Mouse (Mus musculus): ENCODE measurements at regions not wholly inside any gene's neighbourhood (a gene's known extent, or its start where the extent isn't known, plus 50 kb on each side); places are given as distances from the start of the nearest gene placed in this dataset.

DNA sequence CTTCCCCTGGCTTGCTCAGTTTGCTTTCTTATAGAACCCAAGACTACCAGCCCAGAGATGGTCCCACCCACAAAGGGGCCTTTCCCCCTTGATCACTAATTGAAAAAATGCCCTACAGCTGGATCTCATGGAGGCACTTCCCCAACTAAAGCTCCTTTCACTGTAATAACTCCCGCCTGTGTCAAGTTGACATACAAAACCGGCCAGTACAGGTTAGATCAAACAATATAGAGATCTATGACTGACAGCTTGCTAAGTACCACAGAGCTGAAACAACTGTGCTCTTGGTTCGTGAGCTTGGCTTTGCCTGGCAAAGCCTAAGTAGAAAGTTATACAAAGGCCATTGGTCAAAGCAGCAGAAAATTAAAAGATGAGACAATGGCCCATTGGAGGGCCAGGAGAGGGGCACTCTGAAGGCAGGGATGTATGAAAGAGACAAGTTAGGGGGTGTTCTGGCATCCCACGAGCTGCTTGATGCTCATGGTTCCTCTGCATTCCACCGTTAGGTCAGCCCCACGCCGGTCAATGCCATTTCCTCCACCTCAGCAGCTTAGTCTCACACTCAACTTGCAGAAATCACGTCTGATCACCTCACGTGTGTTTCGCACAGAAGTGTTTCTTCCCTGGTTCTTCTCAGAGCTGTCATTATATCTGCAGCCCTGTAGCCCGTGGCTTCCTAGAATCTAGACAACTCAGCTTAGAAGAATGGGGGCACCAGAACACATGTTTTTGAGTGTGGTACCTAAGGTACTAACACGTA lies 87.5 kb upstream of the Zfp648 start:
- Histone ChIP-seq H3K4me1 (peaks cover 7% of the 10 kb centered on the region; the same call in 1 of the 2 replicates), H3K4me3 (no peak overlapping the region), H3K9ac (no peak overlapping the region), H3K4me2 (replicated peaks) (no peak overlapping the region), H3K9me3 (replicated peaks) (no peaks in the 10 kb centered on the region), H3K27me3 (no peaks in the 10 kb centered on the region), H3K27ac (no peak overlapping the region), H3K36me3 (no peaks in the 10 kb centered on the region)
- WGBS = 75% methylated on average over 12 of the region's 12 CpGs
- ATAC-seq (ENCODE audit: low FRiP score) = no peak

DNA sequence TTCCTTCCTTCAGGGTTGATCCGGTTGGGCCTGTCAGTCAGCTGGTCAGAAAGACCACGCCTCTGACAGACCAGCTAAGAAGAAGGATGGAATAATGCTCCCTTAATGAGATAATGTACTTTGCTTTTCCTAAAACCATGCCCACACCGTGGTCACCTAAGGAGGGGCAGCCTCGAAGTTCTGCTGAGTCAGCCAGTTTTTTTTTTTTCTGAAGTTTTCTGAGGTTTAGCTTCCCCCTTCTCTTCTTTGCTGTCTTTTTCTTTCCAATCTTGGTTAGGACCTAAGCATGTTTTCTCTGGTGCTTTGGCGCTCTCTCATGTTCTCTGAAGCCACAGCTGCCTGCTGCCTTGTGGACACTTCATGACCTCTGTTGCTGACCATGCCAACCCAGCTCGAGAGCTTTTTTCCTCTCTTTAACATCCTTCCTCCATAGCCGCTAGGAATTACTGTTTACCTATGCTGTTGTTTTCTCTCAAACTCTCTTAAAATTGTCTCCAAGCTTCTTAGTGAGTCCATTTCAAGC lies 84.7 kb upstream of the Zfp648 start:
- H3K4me2 ChIP-seq (replicated peaks) = no peak overlapping the region
- no peak overlapping the region for H3K27ac ChIP-seq
- H3K4me1 ChIP-seq = peaks cover 7% of the 10 kb centered on the region; the same call in 1 of the 2 replicates
- no peak overlapping the region for H3K4me3 ChIP-seq
- no peaks in the 10 kb centered on the region for H3K27me3 ChIP-seq
- WGBS = 85% methylated on average over 7 of the region's 7 CpGs
- H3K9ac ChIP-seq = no peak overlapping the region
- no peaks in the 10 kb centered on the region for H3K9me3 ChIP-seq (replicated peaks)
- no peaks in the 10 kb centered on the region for H3K36me3 ChIP-seq
- no peak for ATAC-seq (ENCODE audit: low FRiP score)

DNA sequence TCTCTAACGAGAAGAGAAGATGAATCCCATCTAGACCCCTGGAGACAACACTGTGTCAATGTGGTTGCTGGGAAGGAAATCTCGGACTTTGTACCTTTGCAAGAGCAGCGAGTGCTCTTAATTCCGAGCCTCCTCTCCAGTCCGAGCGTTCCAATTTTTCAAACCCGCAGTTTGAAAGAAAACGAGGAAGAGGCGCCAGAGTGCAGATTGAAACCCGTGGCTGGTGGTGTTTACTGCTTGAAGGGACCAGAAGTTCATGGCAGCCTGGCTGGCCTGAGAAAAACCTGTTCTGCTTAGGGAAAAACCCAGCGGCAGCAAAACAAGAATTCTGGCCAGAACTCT lies 83.7 kb upstream of the Zfp648 start:
- H3K9ac ChIP-seq = no peak overlapping the region
- H3K27me3 ChIP-seq = no peaks in the 10 kb centered on the region
- no peak for ATAC-seq (ENCODE audit: low FRiP score)
- H3K36me3 ChIP-seq = no peaks in the 10 kb centered on the region
- H3K9me3 ChIP-seq (replicated peaks) = no peaks in the 10 kb centered on the region
- WGBS = 56% methylated on average over 11 of the region's 11 CpGs
- no peak overlapping the region for H3K4me3 ChIP-seq
- no peak overlapping the region for H3K27ac ChIP-seq
- peaks cover 7% of the 10 kb centered on the region; the same call in 1 of the 2 replicates for H3K4me1 ChIP-seq
- peak overlapping the region; percentile 29 for H3K4me2 ChIP-seq (replicated peaks)

DNA sequence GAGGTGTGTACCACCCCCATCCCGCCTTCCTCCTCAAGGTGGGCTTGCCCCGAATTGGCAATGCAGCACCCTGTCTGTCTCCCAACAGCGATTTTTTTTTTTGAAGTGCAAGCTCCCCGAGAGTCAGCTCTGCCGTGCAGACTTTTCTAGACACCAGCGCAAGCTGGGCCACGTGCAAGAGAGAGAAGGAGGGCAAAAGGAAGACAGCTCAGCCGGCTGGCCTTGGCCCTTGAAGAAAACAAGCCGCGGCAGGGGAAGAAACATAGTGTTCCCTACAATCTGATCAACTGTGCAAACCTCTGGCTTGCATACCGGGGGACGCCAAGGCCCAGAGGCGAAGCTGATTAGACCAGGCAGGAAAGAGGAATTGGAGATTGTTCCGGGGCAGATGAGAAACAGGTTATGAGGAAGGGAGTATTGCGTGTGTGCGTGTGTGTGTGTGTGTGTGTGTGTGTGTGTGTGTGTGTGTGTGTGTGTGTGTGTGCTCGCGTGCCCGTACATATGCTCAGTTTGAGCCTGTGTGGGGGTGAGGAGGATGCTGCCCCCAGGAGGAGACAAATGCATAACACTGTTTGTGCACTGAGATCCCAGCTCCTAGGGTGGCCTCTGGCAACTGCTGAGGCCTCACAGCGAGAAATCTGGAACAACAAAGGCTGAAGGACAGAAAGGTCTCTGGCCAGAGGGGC lies 83.2 kb upstream of the Zfp648 start:
- H3K9me3 ChIP-seq (replicated peaks) = no peaks in the 10 kb centered on the region
- H3K4me3 ChIP-seq = no peak overlapping the region
- H3K4me1 ChIP-seq = peaks cover 7% of the 10 kb centered on the region; the same call in 1 of the 2 replicates
- ATAC-seq (ENCODE audit: low FRiP score) = 0 out of 2 replicates have a peak, but pooled peaks have one; percentile 8
- H3K4me2 ChIP-seq (replicated peaks) = peak overlapping the region; percentile 29
- H3K9ac ChIP-seq = no peak overlapping the region
- no peaks in the 10 kb centered on the region for H3K27me3 ChIP-seq
- H3K27ac ChIP-seq = no peak overlapping the region
- 47% methylated on average over 20 of the region's 20 CpGs for WGBS
- no peaks in the 10 kb centered on the region for H3K36me3 ChIP-seq

DNA sequence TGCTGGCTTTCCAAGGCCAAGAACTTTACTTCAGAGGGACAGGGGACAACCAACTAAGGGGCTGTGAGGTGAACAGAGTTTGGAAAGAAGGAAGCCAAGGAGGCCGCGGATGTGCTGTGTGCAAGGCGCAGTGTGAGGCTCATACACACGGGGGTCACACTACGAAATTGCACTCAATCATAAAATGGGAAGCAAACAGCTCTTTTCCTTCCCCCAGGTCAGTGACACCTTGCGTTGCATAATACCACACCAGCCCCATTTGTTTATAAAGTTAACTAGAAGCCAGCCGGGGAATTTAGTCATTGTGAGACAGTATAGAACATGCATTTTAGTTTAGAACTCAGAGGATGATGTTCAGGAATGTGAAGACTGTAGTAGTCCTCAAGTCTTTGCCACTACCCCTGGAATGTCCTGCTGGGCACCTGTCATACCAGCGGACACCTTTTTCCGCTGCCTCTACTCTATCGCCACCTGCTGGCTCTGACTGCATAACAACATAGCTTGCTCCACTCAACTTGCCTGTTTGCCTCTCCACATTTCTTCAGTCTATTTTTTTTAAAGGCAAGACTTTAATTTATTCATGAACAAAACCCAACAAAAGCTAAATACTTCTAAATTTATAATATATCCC lies 82.5 kb upstream of the Zfp648 start:
- H3K9me3 ChIP-seq (replicated peaks) = no peaks in the 10 kb centered on the region
- H3K4me2 ChIP-seq (replicated peaks) = no peak overlapping the region
- H3K27ac ChIP-seq = no peak overlapping the region
- 0 out of 2 replicates have a peak, but pooled peaks have one; percentile 38 for ATAC-seq (ENCODE audit: low FRiP score)
- WGBS = 44% methylated on average over 10 of the region's 10 CpGs
- peaks cover 7% of the 10 kb centered on the region; the same call in 1 of the 2 replicates for H3K4me1 ChIP-seq
- no peaks in the 10 kb centered on the region for H3K36me3 ChIP-seq
- H3K4me3 ChIP-seq = no peak overlapping the region
- no peak overlapping the region for H3K9ac ChIP-seq
- H3K27me3 ChIP-seq = no peaks in the 10 kb centered on the region

DNA sequence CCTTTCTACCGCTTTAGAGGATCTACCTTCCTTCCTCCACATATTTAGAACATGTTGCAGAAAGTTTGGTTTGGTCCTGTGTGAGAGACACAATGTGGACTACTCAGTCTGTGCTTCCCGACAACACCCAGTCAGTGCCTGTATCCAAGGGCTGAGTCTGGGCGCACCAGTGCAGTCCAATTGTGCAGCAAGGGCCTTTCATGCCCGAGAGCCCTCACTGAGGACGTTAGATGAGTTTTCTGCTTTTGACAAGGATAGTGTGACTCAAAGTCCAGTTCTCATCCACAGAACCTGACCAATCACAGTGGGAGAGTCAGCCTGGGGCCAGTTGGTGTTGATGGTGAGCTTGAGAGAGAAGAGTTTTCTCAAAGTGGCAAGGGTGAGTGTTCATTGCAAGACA lies 81.4 kb upstream of the Zfp648 start:
- H3K27ac ChIP-seq = no peak overlapping the region
- no peak overlapping the region for H3K4me3 ChIP-seq
- WGBS = 84% methylated on average over 5 of the region's 5 CpGs
- peaks cover 7% of the 10 kb centered on the region; the same call in 1 of the 2 replicates for H3K4me1 ChIP-seq
- no peak overlapping the region for H3K4me2 ChIP-seq (replicated peaks)
- no peak overlapping the region for H3K9ac ChIP-seq
- no peaks in the 10 kb centered on the region for H3K27me3 ChIP-seq
- ATAC-seq (ENCODE audit: low FRiP score) = no peak
- H3K9me3 ChIP-seq (replicated peaks) = no peaks in the 10 kb centered on the region
- H3K36me3 ChIP-seq = no peaks in the 10 kb centered on the region

DNA sequence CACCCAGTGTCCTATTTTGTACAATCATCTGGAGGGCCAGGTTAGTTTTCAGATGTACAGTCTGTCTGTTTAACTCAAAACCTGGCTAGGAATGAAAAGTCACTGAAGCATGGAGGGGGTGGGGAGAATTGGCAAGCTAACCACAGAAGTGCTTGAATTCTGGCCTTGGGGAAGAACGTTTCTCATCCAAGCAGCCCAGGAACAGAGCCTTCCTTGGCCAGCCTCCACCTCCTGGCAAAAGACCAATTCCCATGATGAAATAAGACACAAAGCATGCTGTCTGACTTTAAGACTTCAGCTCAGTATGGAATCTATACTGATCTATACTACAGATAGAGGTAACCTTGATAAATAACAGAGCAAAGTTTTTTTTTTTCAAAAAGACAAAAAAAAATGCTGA lies 80.3 kb upstream of the Zfp648 start:
- H3K4me2 ChIP-seq (replicated peaks) = no peak overlapping the region
- H3K36me3 ChIP-seq = no peaks in the 10 kb centered on the region
- no peaks in the 10 kb centered on the region for H3K9me3 ChIP-seq (replicated peaks)
- no peaks in the 10 kb centered on the region for H3K27me3 ChIP-seq
- WGBS = 42% methylated on average over 1 of the region's 1 CpGs
- no peak overlapping the region for H3K4me3 ChIP-seq
- peaks cover 7% of the 10 kb centered on the region; the same call in 1 of the 2 replicates for H3K4me1 ChIP-seq
- no peak for ATAC-seq (ENCODE audit: low FRiP score)
- no peak overlapping the region for H3K9ac ChIP-seq
- H3K27ac ChIP-seq = no peak overlapping the region

DNA sequence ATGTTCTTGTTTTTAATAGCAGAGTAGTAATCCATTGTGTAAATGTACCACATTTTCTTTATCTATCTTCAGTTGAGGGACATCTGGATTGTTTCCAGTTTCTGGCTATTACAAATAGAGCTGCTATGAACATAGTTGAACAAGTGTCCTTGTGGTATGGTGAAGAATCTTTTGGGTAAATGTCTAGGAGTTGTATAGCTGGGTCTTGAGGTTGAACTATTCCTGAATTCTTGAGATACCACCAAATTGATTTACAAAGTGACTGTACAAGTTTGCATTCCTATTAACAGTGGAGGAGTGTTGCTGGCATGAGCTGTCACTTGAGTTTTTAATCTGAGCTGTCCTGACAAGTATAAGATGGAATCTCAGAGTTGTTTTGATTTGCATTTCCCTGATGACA lies 76.0 kb upstream of the Zfp648 start:
- Histone ChIP-seq H3K4me2 (replicated peaks) (no peak overlapping the region), H3K27ac (no peak overlapping the region), H3K27me3 (no peaks in the 10 kb centered on the region), H3K4me3 (no peak overlapping the region), H3K4me1 (no peaks in the 10 kb centered on the region), H3K9me3 (replicated peaks) (no peaks in the 10 kb centered on the region), H3K9ac (no peak overlapping the region), H3K36me3 (no peaks in the 10 kb centered on the region)
- no peak for ATAC-seq (ENCODE audit: low FRiP score)

DNA sequence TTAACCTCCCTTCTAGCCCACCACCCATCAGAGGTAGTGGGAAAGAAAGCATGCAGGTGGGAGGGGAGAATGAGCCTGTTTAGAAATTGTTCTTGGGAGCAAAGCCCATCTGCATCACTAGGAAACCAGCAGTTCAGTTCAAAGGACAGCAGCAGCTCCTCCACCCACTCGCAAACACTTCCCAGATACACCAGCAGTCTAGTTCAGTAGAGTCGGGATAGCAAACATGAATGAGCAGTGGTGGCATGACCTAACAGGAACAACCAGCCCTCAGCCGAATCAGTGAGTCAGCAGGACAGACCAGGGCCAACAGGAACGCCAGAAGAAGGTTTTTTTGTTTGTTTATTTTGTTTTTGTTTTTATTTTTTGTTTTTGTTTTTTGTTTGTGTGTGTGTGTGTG lies 74.5 kb upstream of the Zfp648 start:
- Histone ChIP-seq H3K9ac (no peak overlapping the region), H3K4me1 (no peaks in the 10 kb centered on the region), H3K27me3 (no peaks in the 10 kb centered on the region), H3K27ac (no peak overlapping the region), H3K9me3 (replicated peaks) (no peaks in the 10 kb centered on the region), H3K4me2 (replicated peaks) (no peak overlapping the region), H3K4me3 (no peak overlapping the region), H3K36me3 (no peaks in the 10 kb centered on the region)
- WGBS = 76% methylated on average over 4 of the region's 4 CpGs
- no peak for ATAC-seq (ENCODE audit: low FRiP score)

DNA sequence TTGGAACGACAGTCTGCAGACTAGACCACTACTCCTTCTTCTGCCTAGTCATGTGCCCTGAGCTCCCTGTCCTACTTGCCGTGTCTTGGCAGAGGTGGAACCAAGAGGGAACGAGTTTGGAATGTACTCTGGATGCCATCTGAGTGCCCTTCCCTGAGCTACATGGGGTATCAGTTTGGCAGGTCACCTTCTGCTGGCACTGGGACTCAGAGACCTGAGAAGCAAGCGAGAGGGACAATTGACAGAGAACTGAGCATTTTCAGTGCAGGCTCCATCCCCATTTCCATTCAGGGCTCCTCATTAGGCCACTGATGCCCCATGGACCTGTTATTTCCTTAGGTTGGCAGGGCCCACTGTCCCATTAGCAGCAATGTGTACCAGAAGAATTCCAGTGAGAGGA lies 61.5 kb upstream of the Zfp648 start:
- Histone ChIP-seq H3K4me1 (no peaks in the 10 kb centered on the region), H3K27me3 (no peaks in the 10 kb centered on the region), H3K4me2 (replicated peaks) (no peak overlapping the region), H3K27ac (no peak overlapping the region), H3K9me3 (replicated peaks) (no peaks in the 10 kb centered on the region), H3K4me3 (no peak overlapping the region), H3K36me3 (no peaks in the 10 kb centered on the region), H3K9ac (no peak overlapping the region)
- WGBS = 70% methylated on average over 4 of the region's 4 CpGs
- no peak for ATAC-seq (ENCODE audit: low FRiP score)

DNA sequence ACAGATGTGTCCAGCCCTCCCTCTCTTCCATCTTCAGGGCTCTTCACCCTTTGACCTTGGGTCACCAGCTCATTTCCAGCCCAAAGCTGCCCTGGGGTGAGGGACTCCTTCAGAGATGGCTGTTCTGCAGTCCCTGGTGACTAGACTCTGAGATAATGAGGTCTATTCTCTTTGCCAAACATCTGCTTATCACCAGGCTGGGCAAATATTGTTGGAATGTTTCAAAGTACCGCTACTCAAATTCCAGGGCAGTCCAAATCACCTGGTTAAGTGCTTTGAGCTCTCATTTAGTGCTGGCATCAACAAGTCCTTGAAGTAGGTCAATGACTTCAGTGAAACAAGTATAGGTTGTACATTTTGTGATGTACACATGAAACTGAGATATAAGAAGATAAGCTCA lies 57.3 kb upstream of the Zfp648 start:
- no peaks in the 10 kb centered on the region for H3K9me3 ChIP-seq (replicated peaks)
- no peak for ATAC-seq (ENCODE audit: low FRiP score)
- 57% methylated on average over 1 of the region's 1 CpGs for WGBS
- H3K4me2 ChIP-seq (replicated peaks) = no peak overlapping the region
- H3K27ac ChIP-seq = no peak overlapping the region
- no peaks in the 10 kb centered on the region for H3K36me3 ChIP-seq
- no peaks in the 10 kb centered on the region for H3K4me1 ChIP-seq
- H3K4me3 ChIP-seq = no peak overlapping the region
- H3K27me3 ChIP-seq = no peaks in the 10 kb centered on the region
- H3K9ac ChIP-seq = no peak overlapping the region

DNA sequence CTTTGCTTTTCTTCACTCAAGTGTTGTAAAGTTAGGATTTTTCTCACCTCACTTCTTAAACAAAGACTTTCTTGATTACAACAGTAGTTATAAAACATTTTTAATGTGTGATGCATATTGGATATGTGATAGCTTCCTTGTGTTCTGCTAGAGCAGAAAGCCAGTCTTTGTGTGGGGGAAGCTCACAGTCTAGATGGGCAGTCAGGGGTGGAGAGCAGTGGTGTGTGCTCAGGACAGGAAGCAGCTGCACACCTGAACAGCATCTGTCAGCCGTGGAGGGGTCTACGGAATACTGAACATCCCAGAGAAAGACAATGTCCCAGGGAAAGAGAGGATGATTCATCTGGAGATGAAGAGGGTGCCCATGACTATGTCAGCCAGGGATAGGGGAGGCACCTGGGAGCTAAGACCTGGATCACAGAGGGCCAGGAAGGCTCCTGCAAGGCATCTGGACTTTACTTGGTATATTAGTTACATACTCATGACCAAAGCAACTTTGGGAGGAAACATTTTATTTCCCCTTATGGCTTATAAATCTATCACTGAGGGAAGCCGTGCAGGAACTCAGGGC lies 53.9 kb upstream of the Zfp648 start:
- Histone ChIP-seq H3K36me3 (no peaks in the 10 kb centered on the region), H3K9ac (no peak overlapping the region), H3K4me3 (no peak overlapping the region), H3K4me1 (peaks cover 9% of the 10 kb centered on the region), H3K27ac (no peak overlapping the region), H3K9me3 (replicated peaks) (no peaks in the 10 kb centered on the region), H3K4me2 (replicated peaks) (no peak overlapping the region), H3K27me3 (no peaks in the 10 kb centered on the region)
- WGBS = 83% methylated on average over 3 of the region's 3 CpGs
- no peak for ATAC-seq (ENCODE audit: low FRiP score)

All from hindbrain, embryonic 12.5 days (tissue).